Mouse (Mus musculus): ENCODE data around the gene Slc12a8.
"Not testable (repeated sequence)": the region's sequence is repeated elsewhere in the genome, so short reads cannot be mapped to it uniquely, and the experiment has no call there.

GRCm38 (mm10) chr16:33509231-33509630, 7.9 kb upstream of the Slc12a8 start:
- TF ChIP-seq CTCF, EP300 (IDR thresholded peaks at IDR 0.05; ENCODE audit: low read depth): not testable (repeated sequence)

Measured in heart, postnatal 0 days (tissue).